Mouse (Mus musculus) E14TG2a.4 (cell line): Measurements from ENCODE around the gene Gm20696.

Source experiments
- H3K27me3 ChIP-seq: 2 replicates; pipeline ENCODE4 v1.6.1; 2014; ENCODE audit warnings: low read length, control low read depth; ENCODE audit not compliant: insufficient read depth
- H3K36me3 ChIP-seq: 2 replicates; pipeline ENCODE4 v1.6.1; 2014; ENCODE audit warnings: low read length, control low read depth; ENCODE audit not compliant: insufficient read depth
- H3K4me1 ChIP-seq: replicated peaks from 2 replicates; pipeline ENCODE4 v1.6.1; 2014; ENCODE audit warnings: low read depth, low read length, control low read depth
- H3K4me3 ChIP-seq: replicated peaks from 2 replicates; pipeline ENCODE4 v1.5.1; 2014; ENCODE audit warnings: mild to moderate bottlenecking, low read length
- H3K9me3 ChIP-seq: 2 replicates; pipeline ENCODE4 v1.6.1; 2014; ENCODE audit warnings: low read length, control low read depth
- CTCF ChIP-seq: conservative IDR thresholded peaks from 2 replicates; pipeline ENCODE4 v1.5.1; 2014; ENCODE audit warnings: low read length
- NANOG ChIP-seq: IDR thresholded peaks from 2 replicates; pipeline ENCODE4 v1.6.1; 2014; ENCODE audit warnings: borderline replicate concordance, low read length, mixed read lengths
- POU5F1 ChIP-seq: IDR thresholded peaks from 2 replicates; pipeline ENCODE4 v1.6.1; 2014; ENCODE audit warnings: low read length, borderline replicate concordance

The Gm20696 gene

GRCm38 (mm10) chr6:99310171-99310500 lies 356.5 kb downstream of the Gm20696 start:
- Histone ChIP-seq H3K36me3 (no peaks in the 10 kb centered on the region), H3K9me3 (no peaks in the 10 kb centered on the region), H3K4me1 (peaks cover 13% of the 10 kb centered on the region), H3K4me3 (no peak overlapping the region), H3K27me3 (no peaks in the 10 kb centered on the region; the same call in 1 of the 2 replicates)
- no peak for TF ChIP-seq CTCF
- peak; percentile 25; the same call in 1 of the 2 replicates for TF ChIP-seq NANOG
- TF ChIP-seq POU5F1, result peak; percentile 67; the same call in 1 of the 2 replicates

- TF ChIP-seq POU5F1, result no peak
- TF ChIP-seq CTCF, result no peak
- TF ChIP-seq NANOG, result no peak
- H3K4me1 ChIP-seq, result peaks cover 13% of the 10 kb centered on the region
- no peaks in the 10 kb centered on the region for H3K36me3 ChIP-seq
- no peaks in the 10 kb centered on the region for H3K9me3 ChIP-seq
- no peak overlapping the region for H3K4me3 ChIP-seq
- no peaks in the 10 kb centered on the region; the same call in 1 of the 2 replicates for H3K27me3 ChIP-seq
These were observed 357.0 kb downstream of the Gm20696 start for GRCm38 (mm10) chr6:99309466-99310170.

GRCm38 (mm10) chr6:99305751-99306150 lies 360.8 kb downstream of the Gm20696 start:
- no peak for TF ChIP-seq CTCF
- no peak for TF ChIP-seq NANOG
- TF ChIP-seq POU5F1, result no peak
- Histone ChIP-seq H3K9me3 (no peaks in the 10 kb centered on the region), H3K27me3 (no peaks in the 10 kb centered on the region; the same call in 1 of the 2 replicates), H3K4me1 (peaks cover 10% of the 10 kb centered on the region), H3K4me3 (no peak overlapping the region), H3K36me3 (no peaks in the 10 kb centered on the region)

- no peak for TF ChIP-seq CTCF
- H3K27me3 ChIP-seq, result no peaks in the 10 kb centered on the region; the same call in 1 of the 2 replicates
- H3K4me3 ChIP-seq, result no peak overlapping the region
- H3K9me3 ChIP-seq, result no peaks in the 10 kb centered on the region
- no peaks in the 10 kb centered on the region for H3K36me3 ChIP-seq
- peaks cover 6% of the 10 kb centered on the region for H3K4me1 ChIP-seq
These were observed 361.4 kb downstream of the Gm20696 start for GRCm38 (mm10) chr6:99305236-99305635.

- no peak for TF ChIP-seq POU5F1
- Histone ChIP-seq H3K4me3 (no peak overlapping the region), H3K36me3 (no peaks in the 10 kb centered on the region), H3K9me3 (no peaks in the 10 kb centered on the region), H3K27me3 (no peaks in the 10 kb centered on the region), H3K4me1 (no peaks in the 10 kb centered on the region)
These were observed 363.7 kb downstream of the Gm20696 start for GRCm38 (mm10) chr6:99302662-99303435.

GRCm38 (mm10) chr6:99301923-99302322 lies 364.7 kb downstream of the Gm20696 start:
- no peak overlapping the region for H3K4me3 ChIP-seq
- TF ChIP-seq CTCF (no peak), NANOG (no peak), POU5F1 (no peak)
- H3K4me1 ChIP-seq, result no peaks in the 10 kb centered on the region
- H3K9me3 ChIP-seq, result no peaks in the 10 kb centered on the region
- H3K27me3 ChIP-seq, result no peaks in the 10 kb centered on the region
- H3K36me3 ChIP-seq, result no peaks in the 10 kb centered on the region

GRCm38 (mm10) chr6:99300235-99300634 lies 366.4 kb downstream of the Gm20696 start:
- no peak for TF ChIP-seq NANOG
- no peak for TF ChIP-seq POU5F1
- no peak for TF ChIP-seq CTCF
- no peaks in the 10 kb centered on the region for H3K4me1 ChIP-seq
- no peaks in the 10 kb centered on the region for H3K9me3 ChIP-seq
- H3K36me3 ChIP-seq, result no peaks in the 10 kb centered on the region
- no peaks in the 10 kb centered on the region for H3K27me3 ChIP-seq
- H3K4me3 ChIP-seq, result no peak overlapping the region

GRCm38 (mm10) chr6:99299196-99299595 lies 367.4 kb downstream of the Gm20696 start:
- TF ChIP-seq NANOG, result no peak
- no peak for TF ChIP-seq POU5F1
- TF ChIP-seq CTCF, result no peak
- H3K27me3 ChIP-seq, result no peaks in the 10 kb centered on the region
- H3K9me3 ChIP-seq, result no peaks in the 10 kb centered on the region
- no peaks in the 10 kb centered on the region for H3K36me3 ChIP-seq
- H3K4me3 ChIP-seq, result no peak overlapping the region
- H3K4me1 ChIP-seq, result no peaks in the 10 kb centered on the region

- Histone ChIP-seq H3K36me3 (no peaks in the 10 kb centered on the region), H3K4me1 (no peaks in the 10 kb centered on the region), H3K4me3 (no peak overlapping the region), H3K9me3 (no peaks in the 10 kb centered on the region), H3K27me3 (no peaks in the 10 kb centered on the region)
- TF ChIP-seq NANOG (no peak), POU5F1 (no peak), CTCF (no peak)
These were observed 369.1 kb downstream of the Gm20696 start for GRCm38 (mm10) chr6:99297535-99297934.
